Mouse (Mus musculus) hindbrain, embryonic 16.5 days (tissue): ENCODE data around the gene Fam186a. TPM values are rescaled to one million over a fixed set of nuclear protein-coding genes. Genes with fewer than 3 reads are reported as not detected.
"Not testable (repeated sequence)": the region's sequence is repeated elsewhere in the genome, so short reads cannot be mapped to it uniquely, and the experiment has no call there.

Experiments used
- ATAC-seq: fragments of 200-750 bp; cut with Nextera tagmentation; 2 replicates; pipeline ENCODE4 v1.8.0; 2017; ENCODE audit warnings: moderate TSS enrichment, moderate library complexity
- H3K27ac ChIP-seq: fragments of 300-500 bp; sonication (generic); 2 replicates; pipeline ENCODE4 v1.5.1; 2014; ENCODE audit warnings: low read depth, mild to moderate bottlenecking, control low read depth, low read length, moderate library complexity
- H3K27me3 ChIP-seq: fragments of 300-500 bp; sonication (generic); replicated peaks from 2 replicates; pipeline ENCODE4 v1.6.1; 2014; ENCODE audit warnings: low read length; ENCODE audit not compliant: control insufficient read depth, insufficient read depth
- H3K36me3 ChIP-seq: fragments of 300-500 bp; sonication (generic); 2 replicates; pipeline ENCODE4 v1.6.1; 2014; ENCODE audit warnings: mild to moderate bottlenecking, low read length, moderate library complexity, mixed read lengths; ENCODE audit not compliant: control insufficient read depth, insufficient read depth
- H3K4me1 ChIP-seq: fragments of 300-500 bp; sonication (generic); 2 replicates; pipeline ENCODE4 v1.6.1; 2014; ENCODE audit warnings: low read depth, low read length; ENCODE audit not compliant: control insufficient read depth, insufficient read depth
- H3K4me2 ChIP-seq: fragments of 300-500 bp; sonication (generic); 2 replicates; pipeline ENCODE4 v1.6.1; 2014; ENCODE audit warnings: mild to moderate bottlenecking, low read length, control low read depth, moderate library complexity
- H3K4me3 ChIP-seq: fragments of 300-500 bp; sonication (generic); 2 replicates; pipeline ENCODE4 v1.5.1; 2014; ENCODE audit warnings: mild to moderate bottlenecking, low read length, control low read depth, moderate library complexity
- H3K9ac ChIP-seq: fragments of 300-500 bp; sonication (generic); 2 replicates; pipeline ENCODE4 v1.6.1; 2014; ENCODE audit warnings: low read depth, mild to moderate bottlenecking, control low read depth, low read length, moderate library complexity
- H3K9me3 ChIP-seq: fragments of 300-500 bp; sonication (generic); 2 replicates; pipeline ENCODE4 v1.6.1; 2014; ENCODE audit warnings: mild to moderate bottlenecking, low read length, moderate library complexity; ENCODE audit not compliant: control insufficient read depth
- WGBS: fragments of 180-500 bp; shearing (Covaris S2); extraction: QIAGEN DNeasy Blood & Tissue Kit; methylation state at CpG from one replicate; pipeline ENCODE4 v1.1.7; 2014; 5-methylcytosine and 5-hydroxymethylcytosine counted together
- polyA plus RNA-seq: library from polyadenylated mRNA; unstranded; fragments of >200 nt; fragmentation: Nextera tagmentation; extraction: Ambion mirVana; gene quantifications from 2 replicates; pipeline ENCODE4 v1.2.1, GENCODE M21; 2015

Gene Fam186a
- polyA plus RNA-seq: not detected in 2 replicates

DNA sequence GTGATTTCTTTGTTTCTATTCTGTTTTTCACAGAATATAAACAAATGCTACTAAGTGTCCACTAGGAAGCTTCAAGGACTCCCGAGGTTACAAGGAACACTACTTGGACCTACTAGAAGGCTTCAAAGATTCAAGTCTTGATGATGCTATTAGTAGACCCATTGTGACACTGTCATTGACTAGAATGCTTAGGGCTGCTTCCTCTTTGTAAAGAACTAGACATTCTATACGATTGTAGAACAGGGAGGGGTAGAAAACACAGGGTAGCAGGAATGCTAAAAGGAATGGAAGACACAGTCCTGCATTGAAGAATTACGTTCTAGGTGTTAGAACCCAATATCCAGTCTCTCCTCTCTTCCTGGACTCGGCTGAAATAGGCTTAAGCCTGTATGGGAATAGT lies at the start of gene Fam186a:
Gene Fam186a (minus strand): TSS at position 101 of the 400 bp plus-strand sequence.
- Histone ChIP-seq H3K9me3 (no peaks in the 10 kb centered on the region), H3K36me3 (no peaks in the 10 kb centered on the region), H3K4me3 (no peak within 1 kb of the TSS), H3K4me2 (no peak within 1 kb of the TSS), H3K4me1 (no peaks in the 10 kb centered on the region), H3K27me3 (no peaks in the 10 kb centered on the region), H3K9ac (no peak within 1 kb of the TSS), H3K27ac (no peak within 1 kb of the TSS)
- WGBS: 84% methylated on average over 4 of the region's 4 CpGs
- ATAC-seq: no peak

GRCm38 (mm10) chr15:100006180-100006579 lies 39.3 kb upstream of the Fam186a start:
- Histone ChIP-seq H3K36me3 (peaks cover 22% of the 10 kb centered on the region), H3K9me3 (no peaks in the 10 kb centered on the region), H3K9ac (no peak overlapping the region), H3K4me2 (no peak overlapping the region), H3K27ac (no peak overlapping the region), H3K4me1 (no peaks in the 10 kb centered on the region), H3K27me3 (no peaks in the 10 kb centered on the region), H3K4me3 (no peak overlapping the region)
- ATAC-seq: no peak

DNA sequence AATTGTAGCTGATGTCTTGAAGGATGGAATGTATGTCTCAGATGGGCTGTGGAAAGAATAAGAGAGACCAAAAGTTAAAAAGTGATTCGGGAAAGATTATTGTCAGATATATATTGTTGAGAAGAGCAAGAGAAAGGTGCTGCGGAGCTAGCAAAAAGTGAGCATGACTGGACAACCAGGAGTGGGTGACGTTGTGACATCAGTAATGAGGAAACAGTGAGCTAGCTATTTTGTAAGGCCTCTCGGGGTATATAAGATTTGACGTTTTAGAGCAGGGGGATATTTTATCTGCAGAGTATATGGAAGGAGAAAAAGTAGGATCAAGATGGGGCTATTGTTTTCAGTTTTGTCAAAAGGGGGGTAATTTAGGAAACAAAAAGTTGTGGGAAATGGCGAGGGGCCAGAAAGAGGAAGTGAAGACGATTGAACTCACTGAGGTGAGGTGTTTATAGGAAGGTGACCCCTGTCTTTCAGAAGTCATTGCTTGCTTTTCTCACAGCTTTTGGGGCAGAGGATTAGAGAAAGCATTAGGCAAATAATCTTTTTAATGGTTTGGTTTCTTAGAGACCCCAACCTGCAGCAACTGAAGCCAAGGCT lies 37.9 kb upstream of the Fam186a start:
- WGBS: 90% methylated on average over 7 of the region's 7 CpGs
- Histone ChIP-seq H3K4me2 (no peak overlapping the region), H3K9ac (no peak overlapping the region), H3K27me3 (no peaks in the 10 kb centered on the region), H3K9me3 (no peaks in the 10 kb centered on the region), H3K4me1 (no peaks in the 10 kb centered on the region), H3K4me3 (no peak overlapping the region), H3K36me3 (peaks cover 17% of the 10 kb centered on the region; the same call in 1 of the 2 replicates), H3K27ac (no peak overlapping the region)
- no peak for ATAC-seq

DNA sequence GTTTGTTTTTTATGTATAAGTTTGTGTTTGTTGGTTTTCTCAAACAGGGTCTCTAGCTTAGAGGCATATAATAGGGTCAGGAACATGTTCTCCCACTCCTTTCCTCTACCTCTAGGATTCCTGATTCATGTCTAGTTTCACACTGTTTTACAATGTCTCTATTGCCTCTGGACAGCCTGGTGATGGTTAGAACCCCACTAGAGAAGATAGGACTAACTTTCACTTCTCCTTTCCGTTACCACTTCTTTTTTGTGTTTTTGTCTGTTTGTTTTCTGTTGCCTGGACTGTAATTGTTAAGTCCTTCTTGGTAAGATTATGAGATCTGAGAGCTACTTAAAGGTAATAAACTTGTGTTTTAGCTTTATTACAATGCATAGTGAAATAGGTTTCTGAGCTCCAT lies 32.5 kb upstream of the Fam186a start:
- Histone ChIP-seq H3K27me3 (no peaks in the 10 kb centered on the region), H3K4me3 (no peak overlapping the region), H3K9ac (no peak overlapping the region), H3K9me3 (no peaks in the 10 kb centered on the region), H3K36me3 (peaks cover 21% of the 10 kb centered on the region), H3K4me2 (no peak overlapping the region), H3K4me1 (no peaks in the 10 kb centered on the region), H3K27ac (no peak overlapping the region)
- ATAC-seq: no peak
- 89% methylated on average over 1 of the region's 1 CpGs for WGBS

DNA sequence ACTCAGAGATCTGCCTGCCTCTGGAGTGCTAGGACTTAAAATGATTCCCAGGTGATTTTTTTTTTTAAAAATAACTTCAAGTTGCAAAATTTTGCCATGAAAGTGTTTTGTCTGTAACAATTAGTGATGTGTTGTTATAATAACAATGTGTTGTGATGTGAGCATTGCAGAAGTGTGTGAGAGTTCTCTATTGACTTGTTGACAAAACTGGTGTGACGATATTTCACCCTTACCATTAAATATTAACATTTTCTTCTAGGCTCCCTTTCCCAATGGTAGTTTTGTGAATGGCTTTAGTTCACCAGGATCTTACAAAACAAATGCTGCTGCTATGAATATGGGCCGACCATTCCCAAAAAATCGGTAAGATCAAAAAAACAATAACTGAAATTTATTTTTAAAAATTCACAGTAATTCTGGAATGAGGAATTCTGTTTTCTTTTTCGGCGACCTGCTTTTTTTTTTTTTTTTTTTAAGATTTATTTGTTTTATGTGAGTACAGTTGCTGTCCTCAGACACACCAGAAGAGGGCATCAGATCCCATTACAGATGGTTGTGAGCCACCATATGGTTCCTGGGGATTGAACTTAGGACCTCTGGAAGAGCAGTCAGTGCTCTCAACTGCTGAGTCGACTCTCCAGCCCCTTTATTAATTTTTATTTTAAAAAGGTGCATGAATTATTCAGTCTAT lies 30.4 kb upstream of the Fam186a start:
- no peaks in the 10 kb centered on the region for H3K4me1 ChIP-seq
- WGBS: 96% methylated on average over 6 of the region's 6 CpGs
- H3K27ac ChIP-seq: no peak overlapping the region
- ATAC-seq: no peak
- no peak overlapping the region for H3K9ac ChIP-seq
- no peaks in the 10 kb centered on the region for H3K27me3 ChIP-seq
- H3K4me2 ChIP-seq: no peak overlapping the region
- peaks cover 23% of the 10 kb centered on the region for H3K36me3 ChIP-seq
- no peak overlapping the region for H3K4me3 ChIP-seq
- no peaks in the 10 kb centered on the region for H3K9me3 ChIP-seq

DNA sequence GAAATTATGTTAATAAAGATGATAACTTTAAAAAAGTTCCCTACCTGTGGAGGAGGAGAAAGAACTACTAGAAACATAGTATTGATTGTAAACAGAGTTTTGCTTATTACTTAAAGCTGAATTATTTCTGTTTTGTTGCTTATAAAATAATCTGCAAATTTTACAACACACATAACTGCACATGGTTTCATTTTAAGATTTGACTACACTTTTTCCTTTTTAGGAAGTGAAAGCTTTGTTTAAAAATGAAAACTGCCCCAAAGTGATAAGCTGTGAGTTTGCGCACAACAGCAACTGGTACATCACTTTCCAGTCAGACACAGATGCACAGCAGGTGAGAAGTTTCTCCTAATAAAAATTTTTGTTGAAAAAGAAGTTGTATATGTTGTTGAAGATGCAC lies 26.2 kb upstream of the Fam186a start:
- 93% methylated on average over 1 of the region's 1 CpGs for WGBS
- no peaks in the 10 kb centered on the region for H3K27me3 ChIP-seq
- no peaks in the 10 kb centered on the region for H3K9me3 ChIP-seq
- H3K9ac ChIP-seq: no peak overlapping the region
- no peaks in the 10 kb centered on the region for H3K4me1 ChIP-seq
- H3K4me3 ChIP-seq: no peak overlapping the region
- H3K36me3 ChIP-seq: peaks cover 17% of the 10 kb centered on the region
- H3K4me2 ChIP-seq: no peak overlapping the region
- no peak overlapping the region for H3K27ac ChIP-seq
- ATAC-seq: no peak

GRCm38 (mm10) chr15:99979715-99980114 lies 12.9 kb upstream of the Fam186a start:
- Histone ChIP-seq H3K36me3 (no peaks in the 10 kb centered on the region), H3K4me2 (no peak overlapping the region), H3K4me1 (no peaks in the 10 kb centered on the region; the same call in 1 of the 2 replicates), H3K27me3 (no peaks in the 10 kb centered on the region), H3K9me3 (no peaks in the 10 kb centered on the region), H3K27ac (no peak overlapping the region), H3K4me3 (no peak overlapping the region), H3K9ac (no peak overlapping the region)
- WGBS: 89% methylated on average over 2 of the region's 2 CpGs
- ATAC-seq: no peak

GRCm38 (mm10) chr15:99979266-99979665 lies 12.4 kb upstream of the Fam186a start:
- no peak overlapping the region for H3K9ac ChIP-seq
- H3K4me3 ChIP-seq: no peak overlapping the region
- H3K9me3 ChIP-seq: no peaks in the 10 kb centered on the region
- peaks cover 3% of the 10 kb centered on the region; the same call in 1 of the 2 replicates for H3K4me1 ChIP-seq
- no peaks in the 10 kb centered on the region for H3K36me3 ChIP-seq
- no peak for ATAC-seq
- no peaks in the 10 kb centered on the region for H3K27me3 ChIP-seq
- no peak overlapping the region for H3K27ac ChIP-seq
- H3K4me2 ChIP-seq: no peak overlapping the region
- 91% methylated on average over 1 of the region's 1 CpGs for WGBS

- 97% methylated on average over 2 of the region's 2 CpGs for WGBS
- not testable (repeated sequence) for H3K36me3 ChIP-seq, ATAC-seq
Observed at GRCm38 (mm10) chr15:99976121-99976520, 9.3 kb upstream of the Fam186a start.

More at GRCm38 (mm10) chr15:99976121-99976520, 9.3 kb upstream of the Fam186a start:
- H3K27me3 ChIP-seq, H3K4me1 ChIP-seq, H3K4me3 ChIP-seq, H3K9ac ChIP-seq, H3K9me3 ChIP-seq, H3K4me2 ChIP-seq, H3K27ac ChIP-seq: not testable (repeated sequence)
